Mouse (Mus musculus) CH12.LX (cell line): ENCODE data around the gene Nfia. TPM values are rescaled to one million over a fixed set of nuclear protein-coding genes. Genes with fewer than 3 reads are reported as not detected.

Experiments used
- DNase-seq: peaks from one replicate; pipeline ENCODE4 v3.0.0-alpha.2; 2013; ENCODE audit errors: extremely low read depth
- H3K27ac ChIP-seq: 2 replicates; pipeline ENCODE4 v1.5.1; 2012; ENCODE audit warnings: low read depth, mild to moderate bottlenecking, control low read depth, moderate library complexity; ENCODE audit not compliant: insufficient read depth
- H3K27me3 ChIP-seq: replicated peaks from 2 replicates; pipeline ENCODE3; 2012; ENCODE audit warnings: inconsistent platforms
- H3K36me3 ChIP-seq, 2 experiments: replicated peaks in 1 of 2; 2 replicates each; pipeline versions ENCODE3 to v1.6.1; 2012; ENCODE audit warnings: inconsistent platforms in 1 of 2, low read length in 1 of 2, mild to moderate bottlenecking in 1 of 2, mixed read lengths in 1 of 2, moderate library complexity in 1 of 2; ENCODE audit not compliant: control insufficient read depth in 1 of 2, insufficient read depth in 1 of 2
- H3K4me1 ChIP-seq, 2 experiments: 2 replicates each; pipeline ENCODE4 v1.6.1; 2012; ENCODE audit warnings: inconsistent platforms in 1 of 2, moderate library complexity in 1 of 2; ENCODE audit not compliant: insufficient read depth in 2 of 2, control insufficient read depth in 1 of 2
- H3K4me2 ChIP-seq: 2 replicates; pipeline ENCODE4 v1.6.1; 2012; ENCODE audit warnings: low read depth, mild to moderate bottlenecking, control low read depth; ENCODE audit not compliant: poor library complexity, insufficient read depth, severe bottlenecking
- H3K4me3 ChIP-seq, 3 experiments: fragments of 150-350 bp in 1 of 3; sonication (generic) in 1 of 3; replicated peaks in 1 of 3; 2 replicates each; pipeline versions ENCODE3 to v1.5.1; 2011 to 2012; ENCODE audit warnings: low read depth in 2 of 3, low read length in 2 of 3, mild to moderate bottlenecking in 2 of 3, moderate library complexity in 2 of 3, control low read depth in 1 of 3, improper control_type of control experiment in 1 of 3, inconsistent platforms in 1 of 3, mixed read lengths in 1 of 3; ENCODE audit not compliant: poor library complexity in 1 of 3
- H3K79me2 ChIP-seq: replicated peaks from 2 replicates; pipeline ENCODE4 v1.6.1; 2012; ENCODE audit warnings: mild to moderate bottlenecking, moderate library complexity; ENCODE audit not compliant: control insufficient read depth, poor library complexity, insufficient read depth, severe bottlenecking; ENCODE audit errors: extremely low read depth
- H3K9ac ChIP-seq: 2 replicates; pipeline ENCODE4 v1.6.1; 2012; ENCODE audit warnings: low read depth, mild to moderate bottlenecking, control low read depth, moderate library complexity; ENCODE audit not compliant: insufficient read depth
- H3K9me3 ChIP-seq: replicated peaks from 2 replicates; pipeline ENCODE3; 2012; ENCODE audit warnings: low read length, inconsistent platforms, mixed read lengths
- BHLHE40 ChIP-seq: IDR thresholded peaks from 2 replicates; pipeline ENCODE4 v1.6.1; 2011; ENCODE audit warnings: mild to moderate bottlenecking, low read depth, low read length, improper control_type of control experiment
- CHD2 ChIP-seq: IDR thresholded peaks from 2 replicates; pipeline ENCODE4 v1.6.1; 2011; ENCODE audit warnings: low read length, improper control_type of control experiment
- CTCF ChIP-seq, 2 experiments: IDR thresholded peaks in 1 of 2; conservative IDR thresholded peaks in 1 of 2; 2 replicates each; pipeline ENCODE4 v1.5.1; 2011 to 2012; ENCODE audit warnings: low read depth in 2 of 2, low read length in 2 of 2, improper control_type of control experiment in 1 of 2, inconsistent platforms in 1 of 2, mild to moderate bottlenecking in 1 of 2, moderate library complexity in 1 of 2
- ETS1 ChIP-seq: conservative IDR thresholded peaks from 2 replicates; pipeline ENCODE4 v1.6.1; 2012; ENCODE audit warnings: low read depth, mild to moderate bottlenecking, inconsistent platforms, low read length, improper control_type of control experiment, moderate library complexity
- GABPA ChIP-seq: IDR thresholded peaks from 2 replicates; pipeline ENCODE4 v1.6.1; 2012; ENCODE audit warnings: low read depth, low read length, improper control_type of control experiment, inconsistent platforms; ENCODE audit not compliant: insufficient replicate concordance
- HCFC1 ChIP-seq: IDR thresholded peaks from 2 replicates; pipeline ENCODE4 v1.6.1; 2012; ENCODE audit warnings: low read depth, mild to moderate bottlenecking, inconsistent platforms, low read length, improper control_type of control experiment
- IRF4 ChIP-seq: IDR thresholded peaks from 2 replicates; pipeline ENCODE4 v1.6.1; 2014; ENCODE audit warnings: low read depth, mild to moderate bottlenecking, inconsistent platforms, low read length, improper control_type of control experiment
- JUN ChIP-seq: IDR thresholded peaks from 2 replicates; pipeline ENCODE4 v1.6.1; 2011; ENCODE audit warnings: low read depth, mild to moderate bottlenecking, low read length, improper control_type of control experiment, moderate library complexity; ENCODE audit not compliant: insufficient read depth
- JUND ChIP-seq: conservative IDR thresholded peaks from 2 replicates; pipeline ENCODE4 v1.6.1; 2011; ENCODE audit warnings: low read depth, low read length, improper control_type of control experiment
- MAFK ChIP-seq: IDR thresholded peaks from 2 replicates; pipeline ENCODE4 v1.6.1; 2011; ENCODE audit warnings: low read length, improper control_type of control experiment; ENCODE audit not compliant: insufficient replicate concordance
- MAX ChIP-seq: IDR thresholded peaks from 2 replicates; pipeline ENCODE4 v1.6.1; 2011; ENCODE audit warnings: low read length, improper control_type of control experiment
- MAZ ChIP-seq: IDR thresholded peaks from 2 replicates; pipeline ENCODE4 v1.6.1; 2012; ENCODE audit warnings: low read depth, mild to moderate bottlenecking, inconsistent platforms, low read length, improper control_type of control experiment, moderate library complexity
- MYC ChIP-seq: IDR thresholded peaks from 2 replicates; pipeline ENCODE4 v1.6.1; 2011; ENCODE audit warnings: low read depth, mild to moderate bottlenecking, improper control_type of control experiment, low read length
- POLR2A ChIP-seq: IDR thresholded peaks from 2 replicates; pipeline ENCODE4 v1.6.1; 2011; ENCODE audit warnings: low read depth, mild to moderate bottlenecking, improper control_type of control experiment, low read length
- RAD21 ChIP-seq: IDR thresholded peaks from 2 replicates; pipeline ENCODE4 v1.6.1; 2011; ENCODE audit warnings: low read depth, mild to moderate bottlenecking, low read length, improper control_type of control experiment, moderate library complexity
- RCOR1 ChIP-seq: conservative IDR thresholded peaks from 2 replicates; pipeline ENCODE4 v1.6.1; 2012; ENCODE audit warnings: low read depth, mild to moderate bottlenecking, inconsistent platforms, low read length, improper control_type of control experiment
- TBP ChIP-seq: conservative IDR thresholded peaks from 2 replicates; pipeline ENCODE4 v1.6.1; 2011; ENCODE audit warnings: low read depth, low read length, improper control_type of control experiment
- TCF12 ChIP-seq: IDR thresholded peaks from 2 replicates; pipeline ENCODE4 v1.6.1; 2014; ENCODE audit warnings: low read depth, mild to moderate bottlenecking, inconsistent platforms, low read length, improper control_type of control experiment
- UBTF ChIP-seq: IDR thresholded peaks from 2 replicates; pipeline ENCODE4 v1.6.1; 2012; ENCODE audit warnings: low read depth, mild to moderate bottlenecking, inconsistent platforms, low read length, improper control_type of control experiment, moderate library complexity
- ZMIZ1 ChIP-seq: IDR thresholded peaks from 2 replicates; pipeline ENCODE4 v1.6.1; 2012; ENCODE audit warnings: low read depth, mild to moderate bottlenecking, inconsistent platforms, low read length, improper control_type of control experiment
- ZNF384 ChIP-seq: IDR thresholded peaks from 2 replicates; pipeline ENCODE4 v1.6.1; 2012; ENCODE audit warnings: low read depth, low read length, improper control_type of control experiment, inconsistent platforms
- dilution Hi-C: fragments of 300-500 bp; cut with MboI; formaldehyde crosslinking; loops from 2 replicates; pipeline ENCODE4 v1.14.3; 2020; ENCODE audit warnings: low sequenced_read_pairs; ENCODE audit not compliant: extremely low pct_unique_long_range_greater_than_20kb, extremely low pct_ligation_motif_present
- in situ Hi-C: fragments of 300-500 bp; cut with MboI; formaldehyde crosslinking; loops from 3 replicates; pipeline ENCODE4 v1.14.3; 2019; ENCODE audit warnings: low sequenced_read_pairs, low pct_ligation_motif_present, low pct_unique_long_range_greater_than_20kb, mixed read lengths
- polyA plus RNA-seq: library from polyadenylated mRNA; unstranded; fragments of >175 nt; gene quantifications from 2 replicates; pipeline ENCODE4 v1.2.1, GENCODE M21; 2012; ENCODE audit warnings: low read depth; ENCODE audit not compliant: insufficient read length
- total RNA-seq, 2 experiments: library from RNA; depleted of rRNA; stranded (reverse); fragments of 300-350 nt in 1 of 2; fragments of >200 nt in 1 of 2; gene quantifications; 2 replicates each; pipeline ENCODE4 v1.2.3; 2012 to 2014

The Nfia gene
- total and polyA plus RNA-seq, 3 experiments: not detected

- dilution Hi-C loops (no loop called here), in situ Hi-C loops (no loop called here)
- Histone ChIP-seq H3K79me2 (no peaks in the 10 kb centered on the region), H3K36me3 (no peaks in the 10 kb centered on the region), H3K27ac (no peak overlapping the region), H3K4me3 (no peak overlapping the region), H3K4me2 (no peak overlapping the region), H3K9ac (no peak overlapping the region), H3K9me3 (peaks cover 58% of the 10 kb centered on the region), H3K4me1 (no peaks in the 10 kb centered on the region), H3K27me3 (no peaks in the 10 kb centered on the region)
- TF ChIP-seq JUND (no peak), MAX (no peak), ZNF384 (no peak), JUN (no peak), MYC (no peak), RAD21 (no peak), UBTF (no peak)
- no peak for DNase-seq
Measured at GRCm38 (mm10) chr4:97820474-97821259, 48.1 kb downstream of the Nfia start.

GRCm38 (mm10) chr4:97821556-97822251 lies 49.2 kb downstream of the Nfia start:
- in situ Hi-C loops: no loop called here
- dilution Hi-C loops: no loop called here
- no peak for TF ChIP-seq TBP
- no peak for TF ChIP-seq MAX
- TF ChIP-seq MAFK: no peak
- no peak for TF ChIP-seq JUND
- no peak for TF ChIP-seq IRF4
- DNase-seq: no peak
- Histone ChIP-seq H3K36me3 (no peaks in the 10 kb centered on the region), H3K9ac (no peak overlapping the region), H3K27me3 (no peaks in the 10 kb centered on the region), H3K4me1 (no peaks in the 10 kb centered on the region), H3K4me2 (no peak overlapping the region), H3K9me3 (peaks cover 53% of the 10 kb centered on the region), H3K4me3 (no peak overlapping the region), H3K27ac (no peak overlapping the region), H3K79me2 (no peaks in the 10 kb centered on the region)

GRCm38 (mm10) chr4:97823512-97823911 lies 51.0 kb downstream of the Nfia start:
- Histone ChIP-seq H3K79me2 (no peaks in the 10 kb centered on the region), H3K4me2 (no peak overlapping the region), H3K9me3 (peaks cover 56% of the 10 kb centered on the region), H3K36me3 (no peaks in the 10 kb centered on the region), H3K27ac (no peak overlapping the region), H3K27me3 (no peaks in the 10 kb centered on the region), H3K4me3 (no peak overlapping the region), H3K4me1 (no peaks in the 10 kb centered on the region), H3K9ac (no peak overlapping the region)
- in situ Hi-C loops: no loop called here
- no peak for DNase-seq
- dilution Hi-C loops: no loop called here
- TF ChIP-seq MAZ (no peak), CTCF (conservative IDR thresholded peaks at IDR 0.05 in 1 of 2, IDR thresholded peaks at IDR 0.05 in 1 of 2; ENCODE audit: low read depth in 2 of 2, low read length in 2 of 2) (no peak), RAD21 (no peak), TBP (no peak), TCF12 (no peak), GABPA (no peak), BHLHE40 (no peak), MYC (no peak), MAX (no peak), ETS1 (no peak), RCOR1 (no peak), HCFC1 (no peak), CHD2 (no peak), ZNF384 (no peak), POLR2A (no peak), ZMIZ1 (no peak)
